Mouse (Mus musculus) urinary bladder, adult 2 months (tissue): ENCODE data around the gene Dact3. TPM values are rescaled to one million over a fixed set of nuclear protein-coding genes. Genes with fewer than 3 reads are reported as not detected.

Source experiments
- DNase-seq: peaks from one replicate; pipeline ENCODE4 v3.0.0; 2022; ENCODE audit warnings: low spot score
- polyA plus RNA-seq: library from polyadenylated mRNA; depleted of rRNA; stranded (reverse); fragments of >200 nt; gene quantifications from 2 replicates; pipeline ENCODE4 v1.2.3, GENCODE M21; 2012

The Dact3 gene
- polyA plus RNA-seq, 1 experiment = 61.5 TPM

GRCm38 (mm10) chr7:16858336-16858735, 16.8 kb upstream of the Dact3 start:
- no peak for DNase-seq

GRCm38 (mm10) chr7:16859902-16860651, 15.0 kb upstream of the Dact3 start:
- no peak for DNase-seq

- DNase-seq = no peak
These were observed 7.6 kb upstream of the Dact3 start for GRCm38 (mm10) chr7:16867488-16867887.

- DNase-seq = no peak
These were observed 5.6 kb upstream of the Dact3 start for GRCm38 (mm10) chr7:16869497-16869896.

- DNase-seq = no peak
These were observed 3.5 kb upstream of the Dact3 start for GRCm38 (mm10) chr7:16871600-16871999.

GRCm38 (mm10) chr7:16872478-16872877, 2.6 kb upstream of the Dact3 start:
- DNase-seq = no peak

GRCm38 (mm10) chr7:16873392-16873791, 1.7 kb upstream of the Dact3 start:
- DNase-seq = no peak

GRCm38 (mm10) chr7:16874190-16874589, 927 bp upstream of the Dact3 start:
- peak; percentile 50 for DNase-seq

GRCm38 (mm10) chr7:16874756-16875309, 284 bp upstream of the Dact3 start:
- peak; percentile 90 for DNase-seq

GRCm38 (mm10) chr7:16875326-16875725, 209 bp downstream of the Dact3 start:
- DNase-seq = no peak

- DNase-seq = no peak
These were observed 889 bp downstream of the Dact3 start for GRCm38 (mm10) chr7:16876006-16876405.

- DNase-seq = no peak
These were observed 1.5 kb downstream of the Dact3 start for GRCm38 (mm10) chr7:16876608-16877007.

GRCm38 (mm10) chr7:16877717-16878116, 2.6 kb downstream of the Dact3 start:
- DNase-seq = no peak

- DNase-seq = no peak
These were observed 4.9 kb downstream of the Dact3 start for GRCm38 (mm10) chr7:16879796-16880547.

- DNase-seq = no peak
These were observed 5.5 kb downstream of the Dact3 start for GRCm38 (mm10) chr7:16880615-16881014.

GRCm38 (mm10) chr7:16883162-16883561, 8.0 kb downstream of the Dact3 start:
- no peak for DNase-seq

- DNase-seq = no peak
These were observed 9.2 kb downstream of the Dact3 start for GRCm38 (mm10) chr7:16884334-16884733.

- no peak for DNase-seq
These were observed 10.2 kb downstream of the Dact3 start for GRCm38 (mm10) chr7:16885271-16885776.

GRCm38 (mm10) chr7:16885905-16886304, 10.8 kb downstream of the Dact3 start:
- DNase-seq = no peak

GRCm38 (mm10) chr7:16890536-16890935, 15.4 kb downstream of the Dact3 start:
- DNase-seq = no peak

- no peak for DNase-seq
These were observed 15.8 kb downstream of the Dact3 start for GRCm38 (mm10) chr7:16890944-16891343.

GRCm38 (mm10) chr7:16891641-16892351, 16.7 kb downstream of the Dact3 start, which contains the start of gene Gng8:
TSS of gene Gng8 (plus strand) at chr7:16891786.
- peak; percentile 73 for DNase-seq
